In genomic region chr16:18773936-18774335, GRCm38 (mm10) we compare ENCODE assay signal across 16 mouse cellular contexts. TPM values are rescaled to one million over a fixed set of nuclear protein-coding genes. Genes with fewer than 3 reads are reported as not detected.
A peak's percentile ranks its signal among the peaks of the same experiment; 100 is the strongest.
DNase-seq lines count a peak whose midpoint lies in the region; ATAC-seq and TF ChIP-seq lines count a peak whose summit lies in the region.
"Had no signal": no experiment of that assay in that cellular context is flagged by ENCODE, and none has a peak within 500 bp of the region (broad histone marks: within the 10 kb centered on the region; RNA-seq: fewer than 3 reads in every experiment).

No protein-coding gene starts in this region.

- H3K9me3 ChIP-seq in hindbrain, embryonic 10.5 days = no peaks in the 10 kb centered on the region
- H3K9me3 ChIP-seq in hindbrain, postnatal 0 days (ENCODE audit: low read length) = no peaks in the 10 kb centered on the region
- H3K9me3 ChIP-seq in liver, postnatal 0 days (ENCODE audit: low read length) = no peaks in the 10 kb centered on the region
- H3K9me3 ChIP-seq: limb, embryonic 10.5 days had no signal

- H3K9ac ChIP-seq in hindbrain, postnatal 0 days (replicated peaks; ENCODE audit: low read length) = no peak overlapping the region
- H3K9ac ChIP-seq in liver, postnatal 0 days (replicated peaks) = no peak overlapping the region

- TF ChIP-seq CTCF in hindbrain, postnatal 0 days (IDR thresholded peaks at IDR 0.05; ENCODE audit: low read depth) = no peak
- no peak for TF ChIP-seq CTCF in liver, postnatal 0 days (IDR thresholded peaks at IDR 0.05; ENCODE audit: low read depth)

- TF ChIP-seq EP300 in liver, postnatal 0 days (IDR thresholded peaks at IDR 0.05; ENCODE audit: low read depth) = no peak

- no peak overlapping the region for H3K4me3 ChIP-seq in hindbrain, embryonic 10.5 days
- no peak overlapping the region for H3K4me3 ChIP-seq in hindbrain, postnatal 0 days (ENCODE audit: low read length)
- no peak overlapping the region for H3K4me3 ChIP-seq in liver, postnatal 0 days (ENCODE audit: low read depth, low read length)
- H3K4me3 ChIP-seq in brown adipose tissue, adult 24 weeks (ENCODE audit: insufficient read depth, low read depth, low read length) = no peak overlapping the region
- H3K4me3 ChIP-seq: limb, embryonic 10.5 days had no signal

- 10% methylated on average over 2 of the region's 2 CpGs for WGBS in hindbrain, embryonic 10.5 days
- 43% methylated on average over 2 of the region's 2 CpGs for WGBS in hindbrain, postnatal 0 days
- 25% methylated on average over 2 of the region's 2 CpGs for WGBS in liver, postnatal 0 days (ENCODE audit: insufficient replicate concordance)

- 0 out of 2 replicates have a peak overlapping the region, but pooled peaks have one; percentile 17 for H3K27ac ChIP-seq in hindbrain, embryonic 10.5 days
- H3K27ac ChIP-seq in hindbrain, postnatal 0 days = no peak overlapping the region
- no peak overlapping the region for H3K27ac ChIP-seq in liver, postnatal 0 days (ENCODE audit: low read depth)
- peak overlapping the region; percentile 99 for H3K27ac ChIP-seq in brown adipose tissue, adult 24 weeks (replicated peaks; ENCODE audit: low read depth, low read length)
- H3K27ac ChIP-seq: limb, embryonic 10.5 days had no signal

- DNase-seq in adrenal gland, adult 2 months = peak; percentile 41
- no peak for DNase-seq in adrenal gland, adult 18-20 months (ENCODE audit: low spot score in 2 of 2)
- DNase-seq in hindbrain, embryonic 10.5 days (ENCODE audit: low spot score) = peak; percentile 35
- no peak for DNase-seq in hindbrain, postnatal 0 days (ENCODE audit: low spot score)
- DNase-seq in liver, postnatal 0 days = no peak
- DNase-seq in liver = no peak
- DNase-seq in testis, postnatal 10 days (ENCODE audit: low spot score) = no peak
- DNase-seq: cerebellum, adult 8-10 months; heart, postnatal 36 days; layer of hippocampus, postnatal 36 days had no signal

- no peaks in the 10 kb centered on the region for H3K36me3 ChIP-seq in hindbrain, embryonic 10.5 days
- H3K36me3 ChIP-seq in hindbrain, postnatal 0 days (ENCODE audit: insufficient read depth, low read length) = no peaks in the 10 kb centered on the region
- H3K36me3 ChIP-seq in liver, postnatal 0 days (replicated peaks; ENCODE audit: insufficient read depth, low read length) = no peaks in the 10 kb centered on the region
- H3K36me3 ChIP-seq: limb, embryonic 10.5 days had no signal

- H3K4me2 ChIP-seq in hindbrain, postnatal 0 days (ENCODE audit: low read depth, low read length) = no peak overlapping the region
- no peak overlapping the region for H3K4me2 ChIP-seq in liver, postnatal 0 days (ENCODE audit: low read depth, low read length)

- peaks cover 49% of the 10 kb centered on the region for H3K4me1 ChIP-seq in hindbrain, embryonic 10.5 days (replicated peaks)
- 0 out of 2 replicates have a peak, but pooled peaks cover 8% of the 10 kb centered on the region for H3K4me1 ChIP-seq in hindbrain, postnatal 0 days (ENCODE audit: insufficient read depth, low read length)
- H3K4me1 ChIP-seq in liver, postnatal 0 days (ENCODE audit: insufficient read depth) = peaks cover 6% of the 10 kb centered on the region; the same call in 1 of the 2 replicates
- H3K4me1 ChIP-seq in brown adipose tissue, adult 24 weeks (ENCODE audit: control insufficient read depth, insufficient read depth, insufficient read length, low read length) = peaks cover 19% of the 10 kb centered on the region

- H3K27me3 ChIP-seq in hindbrain, embryonic 10.5 days (ENCODE audit: insufficient read depth, poor library complexity, severe bottlenecking) = peaks cover 50% of the 10 kb centered on the region
- H3K27me3 ChIP-seq in hindbrain, postnatal 0 days (ENCODE audit: insufficient read depth, low read length) = peaks cover 28% of the 10 kb centered on the region
- peaks cover 35% of the 10 kb centered on the region for H3K27me3 ChIP-seq in liver, postnatal 0 days (ENCODE audit: insufficient read depth, low read length)
- H3K27me3 ChIP-seq: CH12.LX had no signal

- no peak for ATAC-seq in hindbrain, postnatal 0 days
- ATAC-seq in liver, postnatal 0 days = peak; percentile 43
- ATAC-seq: activated CD4-positive, CD25-positive, alpha-beta regulatory T cell, adult 4 months; intestine, embryonic 16.5 days had no signal

RNA-seq across cellular contexts. Expression of gene Cldn5, which starts 2.7 kb away (rescaled TPM):
- 10 to 100 TPM in 1 of 2 experiments, 1 to 10 TPM in 1; 3.5 to 16.9 TPM for total RNA-seq in adrenal gland, adult 2 months (2021)
- polyA plus RNA-seq in adrenal gland, adult 2 months (2012; rRNA removed) = 68.7 and 108 TPM in 2 replicates
- total RNA-seq in adrenal gland, adult 18-20 months (2021) = 10 to 100 TPM in 1 of 2 experiments, 1 to 10 TPM in 1; 4.5 to 13.7 TPM
- 25.5 and 27.3 TPM in 2 replicates for polyA plus RNA-seq in hindbrain, embryonic 10.5 days (2016; fragmentation: Nextera tagmentation; extraction: Ambion mirVana)
- 181 and 197 TPM in 2 replicates for total RNA-seq in hindbrain, postnatal 0 days (2014; rRNA removed)
- polyA plus RNA-seq in hindbrain, postnatal 0 days (2015; fragmentation: Nextera tagmentation; extraction: Ambion mirVana) = 121 and 128 TPM in 2 replicates
- 11.5 and 13.9 TPM in 2 replicates for polyA plus RNA-seq in liver, postnatal 0 days (2015; fragmentation: Nextera tagmentation; extraction: Ambion mirVana)
- polyA plus RNA-seq in brown adipose tissue, adult 24 weeks (2012; ENCODE audit: insufficient read depth, insufficient read length, missing spikeins) = 36.1 and 37.1 TPM in 2 replicates
- total RNA-seq: CH12.LX; neutrophil, adult 5-6 weeks had no signal
- polyA plus RNA-seq: activated CD4-positive, CD25-positive, alpha-beta regulatory T cell, adult 4 months had no signal

RNA-seq across cellular contexts. Expression of gene Ufd1, which starts 37.6 kb away (rescaled TPM):
- 100 to 1,000 TPM; 102 to 115 TPM for total RNA-seq in adrenal gland, adult 2 months (2021)
- 19.9 and 27.1 TPM in 2 replicates for polyA plus RNA-seq in adrenal gland, adult 2 months (2012; rRNA removed)
- total RNA-seq in adrenal gland, adult 18-20 months (2021) = 100 to 1,000 TPM in 1 of 2 experiments, 10 to 100 TPM in 1; 98.4 to 121 TPM
- polyA plus RNA-seq in hindbrain, embryonic 10.5 days (2016; fragmentation: Nextera tagmentation; extraction: Ambion mirVana) = 100 and 104 TPM in 2 replicates
- total RNA-seq in hindbrain, postnatal 0 days (2014; rRNA removed) = 39.6 and 53.3 TPM in 2 replicates
- polyA plus RNA-seq in hindbrain, postnatal 0 days (2015; fragmentation: Nextera tagmentation; extraction: Ambion mirVana) = 114 and 118 TPM in 2 replicates
- 39.2 and 41.0 TPM in 2 replicates for polyA plus RNA-seq in liver, postnatal 0 days (2015; fragmentation: Nextera tagmentation; extraction: Ambion mirVana)
- polyA plus RNA-seq in brown adipose tissue, adult 24 weeks (2012; ENCODE audit: insufficient read depth, insufficient read length, missing spikeins) = 75.6 and 91.2 TPM in 2 replicates

RNA-seq across cellular contexts. Expression of gene Cdc45, which starts 37.9 kb away (rescaled TPM):
- 1 to 10 TPM; 5.8 to 8.7 TPM for total RNA-seq in adrenal gland, adult 2 months (2021)
- polyA plus RNA-seq in adrenal gland, adult 2 months (2012; rRNA removed) = 4.8 and 5.7 TPM in 2 replicates
- total RNA-seq in adrenal gland, adult 18-20 months (2021) = 10 to 100 TPM in 1 of 2 experiments, 1 to 10 TPM in 1; 6.3 to 11.0 TPM
- polyA plus RNA-seq in hindbrain, embryonic 10.5 days (2016; fragmentation: Nextera tagmentation; extraction: Ambion mirVana) = 55.1 and 72.7 TPM in 2 replicates
- total RNA-seq in hindbrain, postnatal 0 days (2014; rRNA removed) = 14.8 and 15.9 TPM in 2 replicates
- polyA plus RNA-seq in hindbrain, postnatal 0 days (2015; fragmentation: Nextera tagmentation; extraction: Ambion mirVana) = 7.2 and 7.9 TPM in 2 replicates
- 15.8 and 18.7 TPM in 2 replicates for polyA plus RNA-seq in liver, postnatal 0 days (2015; fragmentation: Nextera tagmentation; extraction: Ambion mirVana)
- 4.8 and 5.6 TPM in 2 replicates for polyA plus RNA-seq in brown adipose tissue, adult 24 weeks (2012; ENCODE audit: insufficient read depth, insufficient read length, missing spikeins)

Comparison
In these comparisons a context has a peak if more than half of its experiments do, and no peak if none do; other contexts are left out.
1. DNase-seq: peak in adrenal gland, adult 2 months (single experiment) and hindbrain, embryonic 10.5 days (single experiment); none in adrenal gland, adult 18-20 months (0 of 2), hindbrain, postnatal 0 days (single experiment), liver, postnatal 0 days (single experiment), liver (single experiment) and testis, postnatal 10 days (single experiment).
2. H3K27ac ChIP-seq: peak in hindbrain, embryonic 10.5 days (single experiment) and brown adipose tissue, adult 24 weeks (single experiment); none in hindbrain, postnatal 0 days (single experiment) and liver, postnatal 0 days (single experiment).